Mouse (Mus musculus) forebrain, postnatal 0 days (tissue): ENCODE measurements around the gene Esrrg. TPM values are rescaled to one million over a fixed set of nuclear protein-coding genes. Genes with fewer than 3 reads are reported as not detected.

ENCODE experiments used
- ATAC-seq: fragments of 200-750 bp; cut with Nextera tagmentation; 2 replicates; pipeline ENCODE4 v1.8.0; 2017; ENCODE audit warnings: mild to moderate bottlenecking, moderate library complexity
- DNase-seq: peaks from one replicate; pipeline ENCODE4 v3.0.0-alpha.2; 2015
- H3K27ac ChIP-seq: fragments of 300-500 bp; sonication (generic); 2 replicates; pipeline ENCODE4 v1.5.1; 2014; ENCODE audit warnings: low read depth, mild to moderate bottlenecking, antibody characterized with exemption, low read length, moderate library complexity, mixed read lengths
- H3K27me3 ChIP-seq: fragments of 300-500 bp; sonication (generic); 2 replicates; pipeline ENCODE4 v1.6.1; 2014; ENCODE audit warnings: mild to moderate bottlenecking, low read length, mixed read lengths; ENCODE audit not compliant: insufficient read depth
- H3K36me3 ChIP-seq: fragments of 300-500 bp; sonication (generic); 2 replicates; pipeline ENCODE4 v1.6.1; 2014; ENCODE audit warnings: mild to moderate bottlenecking, moderate library complexity; ENCODE audit not compliant: insufficient read depth
- H3K4me1 ChIP-seq: fragments of 300-500 bp; sonication (generic); 2 replicates; pipeline ENCODE4 v1.6.1; 2014; ENCODE audit warnings: antibody characterized with exemption; ENCODE audit not compliant: insufficient read depth
- H3K4me2 ChIP-seq: fragments of 300-500 bp; sonication (generic); 2 replicates; pipeline ENCODE4 v1.6.1; 2014; ENCODE audit warnings: low read depth, mild to moderate bottlenecking, moderate library complexity
- H3K4me3 ChIP-seq: fragments of 300-500 bp; sonication (generic); 2 replicates; pipeline ENCODE4 v1.5.1; 2014; ENCODE audit warnings: low read depth, low read length, mixed read lengths
- H3K9ac ChIP-seq: fragments of 300-500 bp; sonication (generic); 2 replicates; pipeline ENCODE4 v1.6.1; 2014; ENCODE audit warnings: mild to moderate bottlenecking
- H3K9me3 ChIP-seq: fragments of 300-500 bp; sonication (generic); 2 replicates; pipeline ENCODE4 v1.6.1; 2016; ENCODE audit warnings: low read length
- CTCF ChIP-seq: sonication (generic); IDR thresholded peaks from 2 replicates; pipeline ENCODE4 v1.5.1; 2016; ENCODE audit warnings: antibody characterized with exemption, control low read depth, low read depth
- WGBS: fragments of 180-500 bp; shearing (Covaris S2); extraction: QIAGEN DNeasy Blood & Tissue Kit; methylation state at CpG from one replicate; pipeline ENCODE4 v1.1.7; 2014; 5-methylcytosine and 5-hydroxymethylcytosine counted together
- polyA plus RNA-seq: library from polyadenylated mRNA; unstranded; fragments of >200 nt; fragmentation: Nextera tagmentation; extraction: Ambion mirVana; gene quantifications from 2 replicates; pipeline ENCODE4 v1.2.1, GENCODE M21; 2015
- total RNA-seq: library from RNA; depleted of rRNA; stranded (reverse); fragments of >200 nt; gene quantifications from 2 replicates; pipeline ENCODE4 v1.2.3, GENCODE M21; 2014

The Esrrg gene
- total and polyA plus RNA-seq, 2 experiments from 2014 or later: 9.2 to 11.9 TPM

- Histone ChIP-seq H3K36me3 (no peaks in the 10 kb centered on the region), H3K9ac (no peak overlapping the region), H3K9me3 (no peaks in the 10 kb centered on the region), H3K4me2 (no peak overlapping the region), H3K4me1 (no peaks in the 10 kb centered on the region), H3K4me3 (no peak overlapping the region), H3K27ac (no peak overlapping the region), H3K27me3 (no peaks in the 10 kb centered on the region)
- WGBS: 78% methylated on average over 10 of the region's 10 CpGs
- TF ChIP-seq CTCF: no peak
- DNase-seq (no peak), ATAC-seq (no peak)
These were observed 68.0 kb downstream of the Esrrg start for GRCm38 (mm10) chr1:187676626-187677025.

- no peak for ATAC-seq
- no peaks in the 10 kb centered on the region for H3K9me3 ChIP-seq
- no peaks in the 10 kb centered on the region for H3K27me3 ChIP-seq
- no peaks in the 10 kb centered on the region for H3K36me3 ChIP-seq
- WGBS: 83% methylated on average over 1 of the region's 1 CpGs
- no peak overlapping the region for H3K4me2 ChIP-seq
- no peak overlapping the region for H3K4me3 ChIP-seq
- H3K4me1 ChIP-seq: no peaks in the 10 kb centered on the region
- H3K27ac ChIP-seq: no peak overlapping the region
- TF ChIP-seq CTCF: no peak
- no peak for DNase-seq
- no peak overlapping the region for H3K9ac ChIP-seq
These were observed 70.7 kb downstream of the Esrrg start for GRCm38 (mm10) chr1:187679246-187679645.

DNA sequence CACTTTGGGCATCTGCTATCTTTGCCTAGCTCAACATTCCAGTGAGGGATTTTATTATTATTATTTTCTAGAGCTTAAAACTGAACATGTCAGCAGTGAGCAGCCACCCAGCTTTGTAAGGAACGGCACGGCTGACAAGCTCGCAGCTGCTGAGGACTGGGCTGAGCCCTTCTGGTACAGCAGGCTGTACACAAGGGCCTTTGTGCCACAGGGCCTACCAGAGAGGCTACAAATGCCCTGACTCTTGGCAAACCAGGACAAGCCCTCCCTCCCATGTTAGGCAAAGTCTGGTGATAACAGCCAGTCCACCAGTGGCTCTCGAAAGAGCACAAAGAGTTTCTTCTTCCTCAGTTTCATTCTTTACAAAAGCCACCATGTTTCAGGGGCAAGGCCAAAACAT is 75.9 kb downstream of the Esrrg start:
- H3K27ac ChIP-seq: 0 out of 2 replicates have a peak overlapping the region, but pooled peaks have one; percentile 29
- peak; percentile 82 for ATAC-seq
- no peaks in the 10 kb centered on the region for H3K27me3 ChIP-seq
- H3K36me3 ChIP-seq: no peaks in the 10 kb centered on the region
- 63% methylated on average over 4 of the region's 4 CpGs for WGBS
- H3K9ac ChIP-seq: no peak overlapping the region
- H3K9me3 ChIP-seq: no peaks in the 10 kb centered on the region
- TF ChIP-seq CTCF: no peak
- H3K4me2 ChIP-seq: no peak overlapping the region
- H3K4me1 ChIP-seq: no peaks in the 10 kb centered on the region
- DNase-seq: no peak
- H3K4me3 ChIP-seq: no peak overlapping the region

DNA sequence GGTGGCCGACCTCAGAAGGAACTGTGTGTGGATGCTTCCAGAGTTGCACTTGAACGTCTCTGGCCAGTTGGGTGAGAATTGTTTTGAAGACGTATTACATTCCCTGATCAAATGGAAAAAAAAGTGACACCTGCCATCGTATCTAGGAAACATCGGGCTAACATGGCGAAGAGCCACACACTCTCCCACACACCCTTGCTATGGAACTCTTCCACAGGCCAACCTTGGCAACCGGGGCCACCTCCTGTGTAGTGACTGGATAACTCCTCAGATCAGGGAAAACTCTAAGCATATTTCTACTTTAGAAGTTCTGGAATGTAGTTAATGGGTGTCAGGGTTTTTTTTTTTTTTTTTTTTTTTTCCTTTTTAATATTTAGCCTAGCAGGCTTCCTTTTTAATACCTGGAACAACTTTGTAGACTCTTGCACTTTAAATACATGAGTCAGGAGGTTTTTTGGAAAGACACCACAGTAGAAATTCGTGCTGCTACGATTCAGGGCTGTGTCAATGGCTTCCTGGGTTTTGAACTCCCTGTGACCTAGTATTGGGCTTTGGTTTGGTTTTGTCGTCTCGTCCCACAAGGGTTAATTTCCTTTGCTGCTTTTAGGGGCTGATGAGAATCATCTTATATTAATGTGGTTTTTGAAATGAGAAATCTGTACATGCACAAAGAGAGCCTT is 83.4 kb downstream of the Esrrg start:
- H3K27me3 ChIP-seq: no peaks in the 10 kb centered on the region
- H3K4me2 ChIP-seq: no peak overlapping the region
- 83% methylated on average over 11 of the region's 11 CpGs for WGBS
- no peak overlapping the region for H3K4me3 ChIP-seq
- no peak overlapping the region for H3K9ac ChIP-seq
- peaks cover 7% of the 10 kb centered on the region; the same call in 1 of the 2 replicates for H3K4me1 ChIP-seq
- no peaks in the 10 kb centered on the region for H3K36me3 ChIP-seq
- no peak for TF ChIP-seq CTCF
- DNase-seq (no peak), ATAC-seq (no peak)
- no peaks in the 10 kb centered on the region for H3K9me3 ChIP-seq
- H3K27ac ChIP-seq: no peak overlapping the region

- Histone ChIP-seq H3K27ac (no peak overlapping the region), H3K4me3 (no peak overlapping the region), H3K4me2 (no peak overlapping the region), H3K27me3 (no peaks in the 10 kb centered on the region), H3K36me3 (no peaks in the 10 kb centered on the region), H3K4me1 (peaks cover 7% of the 10 kb centered on the region; the same call in 1 of the 2 replicates), H3K9me3 (no peaks in the 10 kb centered on the region), H3K9ac (no peak overlapping the region)
- WGBS: 33% methylated on average over 4 of the region's 4 CpGs
- TF ChIP-seq CTCF: no peak
- ATAC-seq (peak; percentile 60), DNase-seq (peak; percentile 28)
These were observed 86.3 kb downstream of the Esrrg start for GRCm38 (mm10) chr1:187694865-187695264.

GRCm38 (mm10) chr1:187698201-187698600 is 89.6 kb downstream of the Esrrg start:
- 86% methylated on average over 9 of the region's 9 CpGs for WGBS
- ATAC-seq (no peak), DNase-seq (no peak)
- no peak for TF ChIP-seq CTCF
- no peaks in the 10 kb centered on the region for H3K36me3 ChIP-seq
- no peak overlapping the region for H3K27ac ChIP-seq
- no peak overlapping the region for H3K9ac ChIP-seq
- H3K4me3 ChIP-seq: no peak overlapping the region
- no peaks in the 10 kb centered on the region for H3K27me3 ChIP-seq
- no peaks in the 10 kb centered on the region for H3K9me3 ChIP-seq
- H3K4me2 ChIP-seq: no peak overlapping the region
- peaks cover 7% of the 10 kb centered on the region; the same call in 1 of the 2 replicates for H3K4me1 ChIP-seq

- 74% methylated on average over 2 of the region's 2 CpGs for WGBS
- no peak overlapping the region for H3K4me3 ChIP-seq
- TF ChIP-seq CTCF: no peak
These were observed 92.4 kb downstream of the Esrrg start for GRCm38 (mm10) chr1:187700963-187701362.

More at GRCm38 (mm10) chr1:187700963-187701362, 92.4 kb downstream of the Esrrg start:
- Histone ChIP-seq H3K9ac (no peak overlapping the region), H3K27me3 (no peaks in the 10 kb centered on the region), H3K9me3 (no peaks in the 10 kb centered on the region), H3K27ac (no peak overlapping the region), H3K4me2 (no peak overlapping the region), H3K4me1 (peaks cover 3% of the 10 kb centered on the region; the same call in 1 of the 2 replicates), H3K36me3 (no peaks in the 10 kb centered on the region)
- no peak for DNase-seq
- no peak for ATAC-seq
